Mouse (Mus musculus) liver, embryonic 14.5 days (tissue): Measurements from ENCODE around the gene Hsp90ab1.
A peak's percentile ranks its signal among the peaks of the same experiment; 100 is the strongest.

Experiments
- CTCF ChIP-seq: IDR thresholded peaks from 2 replicates; pipeline ENCODE4 v1.5.1; 2016; ENCODE audit warnings: antibody characterized with exemption, low read depth, control low read depth
- EP300 ChIP-seq: IDR thresholded peaks from 2 replicates; pipeline ENCODE4 v1.6.1; 2016; ENCODE audit warnings: antibody characterized with exemption, low read depth

DNA sequence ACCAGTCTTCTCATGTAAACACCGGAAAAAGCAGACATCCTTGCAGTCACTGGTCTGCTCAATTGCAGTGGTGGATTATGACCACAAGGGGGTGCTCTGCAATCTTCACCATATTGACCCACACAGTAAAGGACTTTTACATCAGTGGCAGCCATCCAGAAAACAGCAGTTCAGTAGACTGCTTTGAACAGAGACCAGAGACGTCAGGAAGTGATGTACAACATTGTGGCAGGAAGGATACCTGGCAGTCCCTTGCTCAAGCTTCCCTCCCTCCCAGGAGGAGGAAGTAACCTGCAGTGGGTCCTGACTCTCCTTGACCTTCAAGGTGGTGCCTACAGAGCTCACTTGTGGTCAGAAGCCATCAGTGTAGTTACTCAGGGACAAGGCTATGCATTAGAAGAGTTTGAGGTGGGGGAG lies 8.5 kb upstream of the Hsp90ab1 start:
- no peak for TF ChIP-seq EP300
- TF ChIP-seq CTCF: peak; percentile 95
